Mouse (Mus musculus): ENCODE results near the gene Defb21. TPM values are rescaled to one million over a fixed set of nuclear protein-coding genes. Genes with fewer than 3 reads are reported as not detected.

Gene Defb21
- total RNA-seq, 2 experiments from 2014 or later = not detected

- TF ChIP-seq CTCF (IDR thresholded peaks at IDR 0.05) = no peak
- H3K4me3 ChIP-seq = no peak overlapping the region
- DNase-seq = no peak
- intact Hi-C loops (cut with DNase I) = no loop called here
- H3K27ac ChIP-seq = no peak overlapping the region
Observed at GRCm38 (mm10) chr2:152616470-152616869, 43.9 kb downstream of the Defb21 start.

DNA sequence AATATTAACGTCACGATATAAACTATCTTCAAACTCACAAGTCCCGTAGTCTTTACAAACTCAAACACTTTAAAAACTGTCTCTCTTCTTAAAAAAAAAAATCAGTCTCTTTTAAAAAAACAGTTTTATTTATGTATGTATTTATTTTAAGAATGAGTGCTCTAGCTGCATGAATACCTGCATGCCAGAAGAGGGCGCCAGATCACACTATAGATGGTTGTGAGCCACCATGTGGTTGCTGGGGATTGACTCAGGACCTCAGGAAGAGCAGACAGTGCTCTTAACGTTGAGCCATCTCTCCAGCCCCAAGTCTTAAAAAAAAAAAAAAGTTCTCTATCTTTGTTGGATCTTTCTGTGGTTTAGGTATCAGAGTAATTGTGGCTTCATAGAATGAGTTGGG lies 44.8 kb downstream of the Defb21 start:
- peak; percentile 48 for TF ChIP-seq CTCF (IDR thresholded peaks at IDR 0.05)
- H3K27ac ChIP-seq = no peak overlapping the region
- H3K4me3 ChIP-seq = no peak overlapping the region
- no peak for DNase-seq
- intact Hi-C loops (cut with DNase I) = no loop called here

GRCm38 (mm10) chr2:152620367-152621134 lies 48.0 kb downstream of the Defb21 start:
- Histone ChIP-seq H3K27ac (peak overlapping the region; percentile 66), H3K4me3 (no peak overlapping the region)
- DNase-seq = peak; percentile 50
- intact Hi-C loops (cut with DNase I) = no loop called here
- no peak for TF ChIP-seq CTCF (IDR thresholded peaks at IDR 0.05)

- TF ChIP-seq CTCF (IDR thresholded peaks at IDR 0.05) = no peak
- no peak for DNase-seq
- H3K4me3 ChIP-seq = no peak overlapping the region
- H3K27ac ChIP-seq = no peak overlapping the region
- intact Hi-C loops (cut with DNase I) = no loop called here
Observed at GRCm38 (mm10) chr2:152622151-152622550, 49.6 kb downstream of the Defb21 start.

DNA sequence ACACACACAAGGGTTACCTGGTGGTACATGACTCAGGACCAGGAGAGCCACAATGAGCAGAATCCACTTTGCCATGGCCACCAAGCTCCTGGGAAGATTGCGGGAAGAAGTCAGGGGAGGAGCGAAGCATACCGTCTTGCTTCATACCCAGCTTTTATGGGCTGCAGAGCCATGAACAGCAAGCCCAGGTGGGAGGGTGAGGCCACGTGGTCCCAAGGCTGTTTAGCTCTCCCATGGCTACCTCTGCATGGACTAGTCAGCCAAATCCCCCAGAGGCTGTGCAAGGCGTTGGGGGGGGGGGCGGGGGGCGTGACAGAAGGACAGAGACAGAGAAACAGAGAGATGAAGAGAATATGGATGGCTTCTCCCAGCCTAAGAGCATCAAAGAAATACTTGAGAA lies 50.4 kb downstream of the Defb21 start, which contains the start of gene Defb25:
Defb25 (minus strand) TSS at position 101 of the 400 bp plus-strand sequence.
- DNase-seq = no peak
- intact Hi-C loops (cut with DNase I) = no loop called here
- Histone ChIP-seq H3K4me3 (no peak within 1 kb of the TSS), H3K27ac (no peak within 1 kb of the TSS)
- TF ChIP-seq CTCF (IDR thresholded peaks at IDR 0.05) = no peak

Other genes with a start within 250 kb of the Defb21 start
- gene Rbck1, start 240.1 kb upstream of the Defb21 start, total RNA-seq (2021) = 10 to 100 TPM; 27.0 to 31.1 TPM
- gene Trib3, start 228.7 kb upstream of the Defb21 start, total RNA-seq (2021) = 1 to 10 TPM; 1.2 to 1.4 TPM
- not detected for gene Nrsn2, start 196.1 kb upstream of the Defb21 start, total RNA-seq (2021)
- under 1 TPM; 0.53 to 0.79 TPM for gene Sox12, start 174.7 kb upstream of the Defb21 start, total RNA-seq (2021)
- gene Zcchc3, start 157.7 kb upstream of the Defb21 start, total RNA-seq (2021) = 1 to 10 TPM; 1.1 to 1.8 TPM
- gene 6820408C15Rik, start 157.2 kb upstream of the Defb21 start, total RNA-seq (2021) = not detected
- not detected for gene Defb23, start 108.1 kb upstream of the Defb21 start, total RNA-seq (2021)
- gene Defb20, start 95.7 kb upstream of the Defb21 start, total RNA-seq (2021) = not detected
- not detected for gene Defb22, start 82.6 kb upstream of the Defb21 start, total RNA-seq (2021)
- not detected for gene Defb26, start 61.1 kb upstream of the Defb21 start, total RNA-seq (2021)
- gene Defb28, start 54.5 kb upstream of the Defb21 start, total RNA-seq (2021) = not detected
- gene Defb29, start 32.6 kb upstream of the Defb21 start, total RNA-seq (2021) = not detected
- not detected for gene Gm17416, start 3.4 kb upstream of the Defb21 start, total RNA-seq (2021)
- gene Defb19, start 7.6 kb downstream of the Defb21 start, total RNA-seq (2021) = not detected
- gene Defb45, start 26.7 kb downstream of the Defb21 start, total RNA-seq (2021) = not detected
- not detected for gene Defb36, start 31.6 kb downstream of the Defb21 start, total RNA-seq (2021)
- not detected for gene Defb25, start 50.3 kb downstream of the Defb21 start, total RNA-seq (2021)
- gene Rem1, start 54.2 kb downstream of the Defb21 start, total RNA-seq (2021) = 1 to 10 TPM; 2.4 to 3.0 TPM
- 10 to 100 TPM; 32.6 to 37.3 TPM for gene H13, start 96.7 kb downstream of the Defb21 start, total RNA-seq (2021)
- gene Mcts2, start 114.3 kb downstream of the Defb21 start, total RNA-seq (2021) = 10 to 100 TPM; 11.1 to 12.8 TPM
- 10 to 100 TPM in 1 of 2 experiments, 1 to 10 TPM in 1; 6.7 to 26.8 TPM for gene Id1, start 163.5 kb downstream of the Defb21 start, total RNA-seq (2021)
- 1 to 10 TPM; 2.0 to 4.2 TPM for gene Cox4i2, start 181.4 kb downstream of the Defb21 start, total RNA-seq (2021)